Mouse (Mus musculus): Measurements from ENCODE around the gene Pbx4. TPM values are rescaled to one million over a fixed set of nuclear protein-coding genes. Genes with fewer than 3 reads are reported as not detected.

Gene Pbx4
- polyA plus RNA-seq, 1 experiment: 1.7 TPM

- TF ChIP-seq USF1 (IDR thresholded peaks at IDR 0.05; ENCODE audit: low read depth): no peak
- no peak for TF ChIP-seq TCF12 (IDR thresholded peaks at IDR 0.05; ENCODE audit: insufficient read depth, poor library complexity, severe bottlenecking)
- no peak for TF ChIP-seq TCF3 (IDR thresholded peaks at IDR 0.05; ENCODE audit: insufficient read length, low read depth)
- no peak for TF ChIP-seq POLR2AphosphoS2 (IDR thresholded peaks at IDR 0.05; ENCODE audit: insufficient read length, low read depth)
- TF ChIP-seq MYOG (IDR thresholded peaks at IDR 0.05; ENCODE audit: control insufficient read depth in 1 of 3, insufficient read depth in 1 of 3, insufficient read length in 2 of 3, low read depth in 2 of 3): no peak
- peak in 1 of 3 experiments; percentile 46 for TF ChIP-seq MYOD1 (IDR thresholded peaks at IDR 0.05; ENCODE audit: control insufficient read depth in 1 of 3, insufficient read length in 2 of 3, low read depth in 2 of 3)
- H3K36me3 ChIP-seq (ENCODE audit: control insufficient read depth, insufficient read depth): peaks cover 13% of the 10 kb centered on the region
- peaks cover 35% of the 10 kb centered on the region for H3K79me2 ChIP-seq (ENCODE audit: control insufficient read depth, insufficient read depth)
- H3K27me3 ChIP-seq (ENCODE audit: control insufficient read depth, insufficient read depth, insufficient read length): no peaks in the 10 kb centered on the region
- H3K4me3 ChIP-seq: no peak overlapping the region
- H3K4me2 ChIP-seq (ENCODE audit: low read depth): peak overlapping the region; percentile 57
- no peak overlapping the region for H3ac ChIP-seq (ENCODE audit: control insufficient read depth, insufficient read length)
Measured at GRCm38 (mm10) chr8:69919010-69919409, 86.7 kb downstream of the Pbx4 start.

GRCm38 (mm10) chr8:69919876-69920662 is 87.8 kb downstream of the Pbx4 start:
- Histone ChIP-seq H3K4me2 (ENCODE audit: low read depth) (peak overlapping the region; percentile 57), H3K79me2 (ENCODE audit: control insufficient read depth, insufficient read depth) (peaks cover 46% of the 10 kb centered on the region), H3ac (ENCODE audit: control insufficient read depth, insufficient read length) (no peak overlapping the region), H3K27me3 (ENCODE audit: control insufficient read depth, insufficient read depth, insufficient read length) (no peaks in the 10 kb centered on the region), H3K36me3 (ENCODE audit: control insufficient read depth, insufficient read depth) (peaks cover 13% of the 10 kb centered on the region), H3K4me3 (no peak overlapping the region)
- TF ChIP-seq USF1 (IDR thresholded peaks at IDR 0.05; ENCODE audit: low read depth): peak; percentile 86
- TF ChIP-seq SRF (IDR thresholded peaks at IDR 0.05; ENCODE audit: control insufficient read depth, insufficient read length, low read depth): no peak
- no peak for TF ChIP-seq MAX (IDR thresholded peaks at IDR 0.05; ENCODE audit: low read depth)

- no peak overlapping the region for H3ac ChIP-seq (ENCODE audit: control insufficient read depth, insufficient read length)
- TF ChIP-seq TCF12 (IDR thresholded peaks at IDR 0.05; ENCODE audit: insufficient read depth, poor library complexity, severe bottlenecking): no peak
- TF ChIP-seq E2F4 (IDR thresholded peaks at IDR 0.05; ENCODE audit: insufficient read depth): no peak
- TF ChIP-seq MYOD1 (IDR thresholded peaks at IDR 0.05; ENCODE audit: control insufficient read depth in 1 of 3, insufficient read length in 2 of 3, low read depth in 2 of 3): no peak
- no peak for TF ChIP-seq POLR2A (IDR thresholded peaks at IDR 0.05; ENCODE audit: insufficient read length, low read depth)
- TF ChIP-seq MAX (IDR thresholded peaks at IDR 0.05; ENCODE audit: low read depth): no peak
- TF ChIP-seq SRF (IDR thresholded peaks at IDR 0.05; ENCODE audit: control insufficient read depth, insufficient read length, low read depth): no peak
- no peak for TF ChIP-seq TCF3 (IDR thresholded peaks at IDR 0.05; ENCODE audit: insufficient read length, low read depth)
- no peak for TF ChIP-seq POLR2AphosphoS2 (IDR thresholded peaks at IDR 0.05; ENCODE audit: insufficient read length, low read depth)
- TF ChIP-seq USF1 (IDR thresholded peaks at IDR 0.05; ENCODE audit: low read depth): no peak
- no peak for TF ChIP-seq MYOG (IDR thresholded peaks at IDR 0.05; ENCODE audit: control insufficient read depth in 1 of 3, insufficient read depth in 1 of 3, insufficient read length in 2 of 3, low read depth in 2 of 3)
- no peak for TF ChIP-seq CEBPB (IDR thresholded peaks at IDR 0.05; ENCODE audit: insufficient read depth, poor library complexity, severe bottlenecking)
- TF ChIP-seq REST (IDR thresholded peaks at IDR 0.05; ENCODE audit: insufficient read depth, insufficient read length): no peak
- H3K4me2 ChIP-seq (ENCODE audit: low read depth): no peak overlapping the region
- peaks cover 56% of the 10 kb centered on the region for H3K79me2 ChIP-seq (ENCODE audit: control insufficient read depth, insufficient read depth)
- H3K4me3 ChIP-seq: no peak overlapping the region
- peaks cover 13% of the 10 kb centered on the region for H3K36me3 ChIP-seq (ENCODE audit: control insufficient read depth, insufficient read depth)
- H3K27me3 ChIP-seq (ENCODE audit: control insufficient read depth, insufficient read depth, insufficient read length): no peaks in the 10 kb centered on the region
Measured at GRCm38 (mm10) chr8:69921141-69921540, 88.8 kb downstream of the Pbx4 start.

Other genes with a start within 250 kb of the Pbx4 start
- gene Zfp868, start 206.9 kb upstream of the Pbx4 start, polyA plus RNA-seq (2012; fragmentation: generic; extraction: Trizol): 3.1 TPM
- gene Zfp964, start 178.0 kb upstream of the Pbx4 start, polyA plus RNA-seq (2012; fragmentation: generic; extraction: Trizol): 0.43 TPM
- gene Zfp869, start 121.8 kb upstream of the Pbx4 start, polyA plus RNA-seq (2012; fragmentation: generic; extraction: Trizol): 5.4 TPM
- gene Zfp963, start 82.5 kb upstream of the Pbx4 start, polyA plus RNA-seq (2012; fragmentation: generic; extraction: Trizol): 0.97 TPM
- 0.13 TPM for gene Gm20422, start 57.6 kb upstream of the Pbx4 start, polyA plus RNA-seq (2012; fragmentation: generic; extraction: Trizol)
- gene Atp13a1, start 41.3 kb upstream of the Pbx4 start, polyA plus RNA-seq (2012; fragmentation: generic; extraction: Trizol): 35.6 TPM
- 4.9 TPM for gene Zfp866, start 41.3 kb upstream of the Pbx4 start, polyA plus RNA-seq (2012; fragmentation: generic; extraction: Trizol)
- gene Gmip, start 23.8 kb upstream of the Pbx4 start, polyA plus RNA-seq (2012; fragmentation: generic; extraction: Trizol): 5.7 TPM
- 0.12 TPM for gene Lpar2, start 10.1 kb upstream of the Pbx4 start, polyA plus RNA-seq (2012; fragmentation: generic; extraction: Trizol)
- 0.20 TPM for gene Cilp2, start 55.2 kb downstream of the Pbx4 start, polyA plus RNA-seq (2012; fragmentation: generic; extraction: Trizol)
- gene Tssk6, start 69.7 kb downstream of the Pbx4 start, polyA plus RNA-seq (2012; fragmentation: generic; extraction: Trizol): 0.92 TPM
- gene Ndufa13, start 70.1 kb downstream of the Pbx4 start, polyA plus RNA-seq (2012; fragmentation: generic; extraction: Trizol): 277 TPM
- gene Yjefn3, start 70.2 kb downstream of the Pbx4 start, polyA plus RNA-seq (2012; fragmentation: generic; extraction: Trizol): 19.0 TPM
- gene Gatad2a, start 163.9 kb downstream of the Pbx4 start, polyA plus RNA-seq (2012; fragmentation: generic; extraction: Trizol): 46.7 TPM
- 27.4 TPM for gene Mau2, start 210.2 kb downstream of the Pbx4 start, polyA plus RNA-seq (2012; fragmentation: generic; extraction: Trizol)
- gene Sugp1, start 210.3 kb downstream of the Pbx4 start, polyA plus RNA-seq (2012; fragmentation: generic; extraction: Trizol): 38.4 TPM
- gene Tm6sf2, start 240.4 kb downstream of the Pbx4 start, polyA plus RNA-seq (2012; fragmentation: generic; extraction: Trizol): 0.54 TPM

Data from myocyte (in vitro differentiated cells).